Mouse (Mus musculus) limb, embryonic 14.5 days (tissue): ENCODE data around the gene Qtrt1. TPM values are rescaled to one million over a fixed set of nuclear protein-coding genes. Genes with fewer than 3 reads are reported as not detected.

ENCODE experiments used
- ATAC-seq: fragments of 200-750 bp; cut with Nextera tagmentation; 2 replicates; pipeline ENCODE4 v1.8.0; 2017; ENCODE audit warnings: low read depth, moderate number of reproducible peaks, moderate TSS enrichment; ENCODE audit not compliant: low FRiP score
- DNase-seq: peaks from one replicate; pipeline ENCODE4 v3.0.0-alpha.2; 2015; ENCODE audit warnings: low spot score
- H3K27ac ChIP-seq: fragments of 300-500 bp; sonication (generic); replicated peaks from 2 replicates; pipeline ENCODE4 v1.5.1; 2014; ENCODE audit warnings: low read depth, mild to moderate bottlenecking, low read length, moderate library complexity, mixed read lengths
- H3K27me3 ChIP-seq: fragments of 300-500 bp; sonication (generic); 2 replicates; pipeline ENCODE4 v1.6.1; 2014; ENCODE audit warnings: low read length, mixed read lengths; ENCODE audit not compliant: control insufficient read depth, insufficient read depth
- H3K36me3 ChIP-seq: fragments of 300-500 bp; sonication (generic); 2 replicates; pipeline ENCODE4 v1.6.1; 2014; ENCODE audit warnings: mild to moderate bottlenecking, low read length, moderate library complexity, mixed read lengths; ENCODE audit not compliant: control insufficient read depth, insufficient read depth
- H3K4me1 ChIP-seq: fragments of 300-500 bp; sonication (generic); 2 replicates; pipeline ENCODE4 v1.6.1; 2014; ENCODE audit warnings: antibody characterized with exemption, low read length, mixed read lengths; ENCODE audit not compliant: control insufficient read depth, insufficient read depth
- H3K4me2 ChIP-seq: fragments of 300-500 bp; sonication (generic); replicated peaks from 2 replicates; pipeline ENCODE4 v1.6.1; 2014; ENCODE audit warnings: low read depth, mild to moderate bottlenecking, low read length, moderate library complexity; ENCODE audit not compliant: severe bottlenecking
- H3K4me3 ChIP-seq: fragments of 300-500 bp; sonication (generic); replicated peaks from 2 replicates; pipeline ENCODE4 v1.5.1; 2014; ENCODE audit warnings: low read length
- H3K9ac ChIP-seq: fragments of 300-500 bp; sonication (generic); 2 replicates; pipeline ENCODE4 v1.6.1; 2014; ENCODE audit warnings: mild to moderate bottlenecking, low read depth, low read length, moderate library complexity; ENCODE audit not compliant: severe bottlenecking
- H3K9me3 ChIP-seq: fragments of 300-500 bp; sonication (generic); 2 replicates; pipeline ENCODE4 v1.6.1; 2016; ENCODE audit warnings: low read length; ENCODE audit not compliant: control insufficient read depth
- POLR2A ChIP-seq: fragments of 200-500 bp; IDR thresholded peaks from 2 replicates; pipeline ENCODE4 v1.8.0; 2012; ENCODE audit warnings: inconsistent platforms, mild to moderate bottlenecking, moderate library complexity, borderline replicate concordance; ENCODE audit not compliant: insufficient read depth, insufficient read length; ENCODE audit errors: extremely low read depth
- WGBS: fragments of 180-500 bp; shearing (Covaris S2); extraction: QIAGEN DNeasy Blood & Tissue Kit; methylation state at CpG from one replicate; pipeline ENCODE4 v1.1.7; 2014; 5-methylcytosine and 5-hydroxymethylcytosine counted together
- polyA plus RNA-seq, 2 experiments: library from polyadenylated mRNA; depleted of rRNA in 1 of 2; stranded (reverse) in 1 of 2; unstranded in 1 of 2; fragments of >200 nt; fragmentation: Nextera tagmentation in 1 of 2; extraction: Ambion mirVana in 1 of 2; gene quantifications; 2 replicates each; pipeline versions ENCODE4 v1.2.1 to v1.2.3; 2012 to 2014

The Qtrt1 gene
- polyA plus RNA-seq (2012; rRNA removed) (77.9 and 80.8 TPM in 2 replicates), polyA plus RNA-seq (2014; fragmentation: Nextera tagmentation; extraction: Ambion mirVana) (45.3 and 50.9 TPM in 2 replicates)

GRCm38 (mm10) chr9:21411669-21412550 is at the start of gene Qtrt1:
Gene Qtrt1 (plus strand): TSS chr9:21411837.
- peak; percentile 93 for DNase-seq
- peaks cover 17% of the 10 kb centered on the region for H3K36me3 ChIP-seq
- H3K9ac ChIP-seq: peak within 1 kb of the TSS; percentile 65
- no peaks in the 10 kb centered on the region for H3K9me3 ChIP-seq
- ATAC-seq: peak; percentile 93
- peak within 1 kb of the TSS; percentile 88 for H3K4me2 ChIP-seq
- H3K27me3 ChIP-seq: no peaks in the 10 kb centered on the region
- H3K4me3 ChIP-seq: peak within 1 kb of the TSS; percentile 53
- no peak within 1 kb of the TSS for H3K27ac ChIP-seq
- 2% methylated on average over 53 of the region's 53 CpGs for WGBS
- peaks cover 5% of the 10 kb centered on the region for H3K4me1 ChIP-seq
- TF ChIP-seq POLR2A: peak; percentile 54; the same call in 1 of the 2 replicates

GRCm38 (mm10) chr9:21366541-21367220 is 45.0 kb upstream of the Qtrt1 start:
- WGBS: 32% methylated on average over 14 of the region's 14 CpGs
- Histone ChIP-seq H3K27ac (peak overlapping the region; percentile 86), H3K27me3 (no peaks in the 10 kb centered on the region), H3K4me3 (peak overlapping the region; percentile 32), H3K9me3 (no peaks in the 10 kb centered on the region), H3K9ac (peak overlapping the region; percentile 39; the same call in 1 of the 2 replicates), H3K4me2 (peak overlapping the region; percentile 66), H3K4me1 (peaks cover 4% of the 10 kb centered on the region; the same call in 1 of the 2 replicates), H3K36me3 (peaks cover 3% of the 10 kb centered on the region)
- TF ChIP-seq POLR2A: no peak
- ATAC-seq (no peak), DNase-seq (peak; percentile 48)

DNA sequence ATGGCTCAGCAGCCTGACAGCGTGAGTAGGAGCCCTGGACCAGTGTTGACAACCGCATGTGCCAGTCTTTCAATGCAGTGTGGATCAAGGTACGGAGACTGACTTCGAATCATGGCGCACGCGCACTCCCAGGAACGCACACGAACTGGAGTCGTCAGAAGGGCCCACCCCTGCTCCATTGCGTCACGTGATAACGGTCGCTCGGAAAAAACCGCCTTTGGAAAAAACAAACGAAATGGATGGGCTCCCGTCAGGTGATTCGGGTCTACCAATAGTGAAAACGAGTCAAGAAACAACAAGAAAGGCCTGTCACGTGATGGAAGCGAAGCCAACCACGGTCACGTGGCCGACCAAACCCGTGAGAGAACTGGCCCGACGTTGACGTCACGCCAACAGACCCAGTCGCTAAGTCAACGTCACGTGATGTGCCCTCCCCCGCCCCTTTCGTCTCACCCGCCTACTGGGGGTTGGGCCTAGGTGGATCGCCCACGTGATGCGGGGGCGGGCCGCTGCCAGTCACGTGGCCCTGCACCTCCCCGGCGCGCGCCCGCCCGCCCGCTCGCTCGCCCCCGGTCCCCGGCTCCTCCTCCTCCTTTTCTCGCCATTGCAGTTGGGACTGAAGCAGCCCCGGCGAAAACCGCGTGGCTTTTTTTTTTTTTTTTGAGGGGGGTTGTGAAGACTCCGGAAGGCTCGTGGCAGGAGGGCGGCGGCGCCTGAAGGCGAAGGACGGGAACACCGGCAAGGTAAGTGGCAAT is 44.1 kb upstream of the Qtrt1 start, which contains the start of gene Ilf3:
Ilf3 (plus strand) TSS at position 515 of the 755 bp plus-strand sequence.
- peak; percentile 91 for ATAC-seq
- 0 out of 2 replicates have a peak, but pooled peaks have one; percentile 12 for TF ChIP-seq POLR2A
- peak within 1 kb of the TSS; percentile 80 for H3K4me3 ChIP-seq
- peak within 1 kb of the TSS; percentile 91 for H3K4me2 ChIP-seq
- H3K36me3 ChIP-seq: peaks cover 10% of the 10 kb centered on the region
- no peaks in the 10 kb centered on the region for H3K9me3 ChIP-seq
- peak within 1 kb of the TSS; percentile 88 for H3K27ac ChIP-seq
- peaks cover 4% of the 10 kb centered on the region; the same call in 1 of the 2 replicates for H3K4me1 ChIP-seq
- under 1% methylated on average over 48 of the region's 66 CpGs for WGBS
- peak; percentile 100 for DNase-seq
- H3K27me3 ChIP-seq: no peaks in the 10 kb centered on the region
- peak within 1 kb of the TSS; percentile 92 for H3K9ac ChIP-seq

GRCm38 (mm10) chr9:21368131-21368584 is 43.5 kb upstream of the Qtrt1 start:
- Histone ChIP-seq H3K4me2 (peak overlapping the region; percentile 91), H3K4me3 (peak overlapping the region; percentile 80), H3K9ac (peak overlapping the region; percentile 92), H3K4me1 (peaks cover 4% of the 10 kb centered on the region; the same call in 1 of the 2 replicates), H3K9me3 (no peaks in the 10 kb centered on the region), H3K36me3 (peaks cover 14% of the 10 kb centered on the region), H3K27ac (peak overlapping the region; percentile 88), H3K27me3 (no peaks in the 10 kb centered on the region)
- ATAC-seq (peak; percentile 43), DNase-seq (peak; percentile 84)
- under 1% methylated on average over 36 of the region's 38 CpGs for WGBS
- TF ChIP-seq POLR2A: no peak
